In genomic region chr6:136353399-136354184, GRCm38 (mm10) we compare ENCODE assay signal across 8 mouse cellular contexts. TPM values are rescaled to one million over a fixed set of nuclear protein-coding genes. Genes with fewer than 3 reads are reported as not detected.
A peak's percentile ranks its signal among the peaks of the same experiment; 100 is the strongest.
DNase-seq lines count a peak whose midpoint lies in the region; ATAC-seq and TF ChIP-seq lines count a peak whose summit lies in the region.
"Had no signal": no experiment of that assay in that cellular context is flagged by ENCODE, and none has a peak within 500 bp of the region (broad histone marks: within the 10 kb centered on the region; RNA-seq: fewer than 3 reads in every experiment).

No protein-coding gene starts in this region.

- CTCF ChIA-PET in Patski (lab: Charles Lee), result interaction anchor here (0.7 to 1.1 kb wide), 3 partner anchors 8 to 443 kb away, joined by 3 to 6 read pairs (median 4); no protein-coding TSS in a partner anchor

- no peak overlapping the region for H3K9ac ChIP-seq in forebrain, embryonic 12.5 days
- H3K9ac ChIP-seq in hindbrain, embryonic 16.5 days (ENCODE audit: low read depth, low read length), result no peak overlapping the region; the same call in 1 of the 2 replicates

- peak; percentile 6 for DNase-seq in Patski (ENCODE audit: low read depth, low spot score)
- peak; percentile 14 for DNase-seq in c-Kit-positive CD71-positive TER-119-positive erythroid progenitor cells, embryonic 14.5 days (ENCODE audit: low spot score)
- DNase-seq in left cerebral cortex, adult 2 months (ENCODE audit: extremely low spot score in 1 of 2, low spot score in 2 of 2), result peak; percentile 85 to 92
- peak; percentile 70 for DNase-seq in midbrain, embryonic 10.5 days (ENCODE audit: low spot score)
- DNase-seq in splenic B cell, adult 2 months (ENCODE audit: low read depth, low spot score), result peak; percentile 29

- no peaks in the 10 kb centered on the region for H3K36me3 ChIP-seq in forebrain, embryonic 12.5 days (replicated peaks)
- H3K36me3 ChIP-seq in hindbrain, embryonic 16.5 days (ENCODE audit: control insufficient read depth, insufficient read depth, low read length), result no peaks in the 10 kb centered on the region
- H3K36me3 ChIP-seq in midbrain, embryonic 10.5 days, result no peaks in the 10 kb centered on the region
- no peaks in the 10 kb centered on the region for H3K36me3 ChIP-seq in splenic B cell, adult 2 months (ENCODE audit: control insufficient read depth, insufficient read depth, low read length, poor library complexity, severe bottlenecking)

- H3K4me2 ChIP-seq in forebrain, embryonic 12.5 days, result no peak overlapping the region
- H3K4me2 ChIP-seq in hindbrain, embryonic 16.5 days (ENCODE audit: low read length), result 0 out of 2 replicates have a peak overlapping the region, but pooled peaks have one; percentile 5

- TF ChIP-seq CTCF in Patski (IDR thresholded peaks at IDR 0.05), result peak; percentile 88
- peak; percentile 80 for TF ChIP-seq CTCF in left cerebral cortex, adult 2 months (IDR thresholded peaks at IDR 0.05)

- no peak overlapping the region for H3K4me3 ChIP-seq in forebrain, embryonic 12.5 days (replicated peaks)
- H3K4me3 ChIP-seq in hindbrain, embryonic 16.5 days (ENCODE audit: low read length), result no peak overlapping the region
- no peak overlapping the region for H3K4me3 ChIP-seq in left cerebral cortex, adult 2 months
- no peak overlapping the region for H3K4me3 ChIP-seq in midbrain, embryonic 10.5 days

- WGBS in forebrain, embryonic 12.5 days, result 40% methylated on average over 11 of the region's 11 CpGs
- WGBS in hindbrain, embryonic 16.5 days, result 39% methylated on average over 11 of the region's 11 CpGs
- 43% methylated on average over 11 of the region's 11 CpGs for WGBS in midbrain, embryonic 10.5 days

- H3K27ac ChIP-seq in forebrain, embryonic 12.5 days, result no peak overlapping the region
- no peak overlapping the region for H3K27ac ChIP-seq in hindbrain, embryonic 16.5 days (ENCODE audit: low read depth, low read length)
- peak overlapping the region; percentile 77 for H3K27ac ChIP-seq in left cerebral cortex, adult 2 months
- H3K27ac ChIP-seq in midbrain, embryonic 10.5 days (replicated peaks), result no peak overlapping the region
- H3K27ac ChIP-seq: macrophage had no signal

- H3K27me3 ChIP-seq in Patski, result peaks cover 3% of the 10 kb centered on the region
- no peaks in the 10 kb centered on the region for H3K27me3 ChIP-seq in forebrain, embryonic 12.5 days
- no peaks in the 10 kb centered on the region for H3K27me3 ChIP-seq in hindbrain, embryonic 16.5 days (replicated peaks; ENCODE audit: control insufficient read depth, insufficient read depth, low read length)
- H3K27me3 ChIP-seq in midbrain, embryonic 10.5 days (ENCODE audit: low read depth, poor library complexity, severe bottlenecking), result no peaks in the 10 kb centered on the region
- no peaks in the 10 kb centered on the region for H3K27me3 ChIP-seq in splenic B cell, adult 2 months (ENCODE audit: control insufficient read depth, insufficient read depth, low read length, poor library complexity, severe bottlenecking)

- intact Hi-C loops in left cerebral cortex, adult 2 months (cut with DNase I), result loop anchor here (2.0 to 10.0 kb wide), 5 partner anchors 116 to 936 kb away; partner anchors contain the start of gene Grin2b

- no peaks in the 10 kb centered on the region for H3K4me1 ChIP-seq in forebrain, embryonic 12.5 days
- H3K4me1 ChIP-seq in hindbrain, embryonic 16.5 days (ENCODE audit: control insufficient read depth, insufficient read depth, low read depth, low read length), result no peaks in the 10 kb centered on the region
- no peaks in the 10 kb centered on the region for H3K4me1 ChIP-seq in midbrain, embryonic 10.5 days

- ATAC-seq in Patski, result peak; percentile 31
- 0 out of 2 replicates have a peak, but pooled peaks have one; percentile 23 for ATAC-seq in forebrain, embryonic 12.5 days (ENCODE audit: low FRiP score)
- peak; percentile 83 for ATAC-seq in hindbrain, embryonic 16.5 days

- no peaks in the 10 kb centered on the region for H3K9me3 ChIP-seq in forebrain, embryonic 12.5 days
- H3K9me3 ChIP-seq in hindbrain, embryonic 16.5 days (ENCODE audit: control insufficient read depth, low read length), result no peaks in the 10 kb centered on the region
- no peaks in the 10 kb centered on the region for H3K9me3 ChIP-seq in midbrain, embryonic 10.5 days (replicated peaks)

- POLR2A ChIA-PET in Patski (lab: Charles Lee), result no interaction called here

- in situ Hi-C loops in Patski (cut with MboI; ENCODE audit: low pct_unique_long_range_greater_than_20kb), result loop anchor here (5.0 kb wide), 1 partner anchor 446 kb away; no protein-coding TSS in a partner anchor

RNA-seq across cellular contexts. Expression of gene Gm8994, which starts 26.3 kb away (rescaled TPM):
- polyA plus RNA-seq in Patski (2021), result 0.04 TPM
- not detected in 2 replicates for polyA plus RNA-seq in forebrain, embryonic 12.5 days (2016; fragmentation: Nextera tagmentation; extraction: Ambion mirVana)
- polyA plus RNA-seq in hindbrain, embryonic 16.5 days (2015; fragmentation: Nextera tagmentation; extraction: Ambion mirVana), result not detected in 2 replicates
- total RNA-seq in left cerebral cortex, adult 2 months (2021), result not detected
- polyA plus RNA-seq in midbrain, embryonic 10.5 days (2016; fragmentation: Nextera tagmentation; extraction: Ambion mirVana), result not detected in 2 replicates
- polyA plus RNA-seq: macrophage had no signal

Comparison
In these comparisons a context has a peak if more than half of its experiments do, and no peak if none do; other contexts are left out.
1. ATAC-seq: peak in every context shown above with its lines; median percentile 83 in hindbrain, embryonic 16.5 days; 31 in Patski; 23 in forebrain, embryonic 12.5 days.
2. DNase-seq: peak in every context shown above with its lines; median percentile 88 in left cerebral cortex, adult 2 months; 70 in midbrain, embryonic 10.5 days; 29 in splenic B cell, adult 2 months; 14 in c-Kit-positive CD71-positive TER-119-positive erythroid progenitor cells, embryonic 14.5 days; 6 in Patski.